Mouse (Mus musculus) hindbrain, embryonic 16.5 days (tissue): Measurements from ENCODE around the gene Tubgcp5. TPM values are rescaled to one million over a fixed set of nuclear protein-coding genes. Genes with fewer than 3 reads are reported as not detected.

Experiments used
- ATAC-seq: fragments of 200-750 bp; cut with Nextera tagmentation; 2 replicates; pipeline ENCODE4 v1.8.0; 2017; ENCODE audit warnings: moderate TSS enrichment, moderate library complexity
- H3K27ac ChIP-seq: fragments of 300-500 bp; sonication (generic); 2 replicates; pipeline ENCODE4 v1.5.1; 2014; ENCODE audit warnings: low read depth, mild to moderate bottlenecking, control low read depth, low read length, moderate library complexity
- H3K27me3 ChIP-seq: fragments of 300-500 bp; sonication (generic); replicated peaks from 2 replicates; pipeline ENCODE4 v1.6.1; 2014; ENCODE audit warnings: low read length; ENCODE audit not compliant: control insufficient read depth, insufficient read depth
- H3K36me3 ChIP-seq: fragments of 300-500 bp; sonication (generic); 2 replicates; pipeline ENCODE4 v1.6.1; 2014; ENCODE audit warnings: mild to moderate bottlenecking, low read length, moderate library complexity, mixed read lengths; ENCODE audit not compliant: control insufficient read depth, insufficient read depth
- H3K4me1 ChIP-seq: fragments of 300-500 bp; sonication (generic); 2 replicates; pipeline ENCODE4 v1.6.1; 2014; ENCODE audit warnings: low read depth, low read length; ENCODE audit not compliant: control insufficient read depth, insufficient read depth
- H3K4me2 ChIP-seq: fragments of 300-500 bp; sonication (generic); 2 replicates; pipeline ENCODE4 v1.6.1; 2014; ENCODE audit warnings: mild to moderate bottlenecking, low read length, control low read depth, moderate library complexity
- H3K4me3 ChIP-seq: fragments of 300-500 bp; sonication (generic); 2 replicates; pipeline ENCODE4 v1.5.1; 2014; ENCODE audit warnings: mild to moderate bottlenecking, low read length, control low read depth, moderate library complexity
- H3K9ac ChIP-seq: fragments of 300-500 bp; sonication (generic); 2 replicates; pipeline ENCODE4 v1.6.1; 2014; ENCODE audit warnings: low read depth, mild to moderate bottlenecking, control low read depth, low read length, moderate library complexity
- H3K9me3 ChIP-seq: fragments of 300-500 bp; sonication (generic); 2 replicates; pipeline ENCODE4 v1.6.1; 2014; ENCODE audit warnings: mild to moderate bottlenecking, low read length, moderate library complexity; ENCODE audit not compliant: control insufficient read depth
- WGBS: fragments of 180-500 bp; shearing (Covaris S2); extraction: QIAGEN DNeasy Blood & Tissue Kit; methylation state at CpG from one replicate; pipeline ENCODE4 v1.1.7; 2014; 5-methylcytosine and 5-hydroxymethylcytosine counted together
- polyA plus RNA-seq: library from polyadenylated mRNA; unstranded; fragments of >200 nt; fragmentation: Nextera tagmentation; extraction: Ambion mirVana; gene quantifications from 2 replicates; pipeline ENCODE4 v1.2.1, GENCODE M21; 2015

Gene Tubgcp5
- polyA plus RNA-seq, 1 experiment from 2014 or later: 34.5 TPM

- H3K4me2 ChIP-seq: no peak overlapping the region
- H3K4me3 ChIP-seq: no peak overlapping the region
- no peaks in the 10 kb centered on the region for H3K9me3 ChIP-seq
- no peak overlapping the region for H3K27ac ChIP-seq
- H3K27me3 ChIP-seq: no peaks in the 10 kb centered on the region
- no peak for ATAC-seq
- H3K4me1 ChIP-seq: peaks cover 14% of the 10 kb centered on the region
- H3K36me3 ChIP-seq: peaks cover 10% of the 10 kb centered on the region
- H3K9ac ChIP-seq: 0 out of 2 replicates have a peak overlapping the region, but pooled peaks have one; percentile 7
- WGBS: 59% methylated on average over 3 of the region's 3 CpGs
Observed at GRCm38 (mm10) chr7:55792280-55792679, 1.7 kb upstream of the Tubgcp5 start.

- Histone ChIP-seq H3K36me3 (peaks cover 11% of the 10 kb centered on the region), H3K27me3 (no peaks in the 10 kb centered on the region), H3K4me3 (peak overlapping the region; percentile 86), H3K27ac (peak overlapping the region; percentile 85), H3K4me1 (peaks cover 14% of the 10 kb centered on the region), H3K9ac (peak overlapping the region; percentile 86), H3K4me2 (peak overlapping the region; percentile 71), H3K9me3 (no peaks in the 10 kb centered on the region)
- peak; percentile 52 for ATAC-seq
- 32% methylated on average over 13 of the region's 13 CpGs for WGBS
Observed at GRCm38 (mm10) chr7:55793236-55793951, 560 bp upstream of the Tubgcp5 start.

DNA sequence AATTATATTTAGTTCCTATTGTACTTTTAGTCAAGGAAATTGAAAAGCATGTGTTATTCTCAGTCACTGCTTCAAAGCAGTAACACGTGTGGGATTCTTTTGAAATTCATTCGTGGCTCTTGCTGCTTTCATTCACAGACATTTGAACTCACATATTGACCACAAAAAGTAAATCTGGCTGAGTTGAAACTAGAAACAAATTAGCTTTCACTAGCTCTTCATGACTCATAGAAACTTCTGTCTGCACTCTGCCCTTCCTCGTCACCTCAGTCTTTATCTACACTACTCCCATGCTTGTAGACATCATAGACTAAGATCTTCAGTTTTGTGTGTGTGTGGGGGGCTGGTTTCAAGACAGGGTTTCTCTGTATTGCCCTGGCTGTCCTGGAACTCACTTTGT lies 6.0 kb downstream of the Tubgcp5 start:
- no peak for ATAC-seq
- Histone ChIP-seq H3K4me1 (peaks cover 6% of the 10 kb centered on the region), H3K4me3 (no peak overlapping the region), H3K27ac (no peak overlapping the region), H3K9me3 (no peaks in the 10 kb centered on the region), H3K9ac (no peak overlapping the region), H3K4me2 (no peak overlapping the region), H3K36me3 (peaks cover 37% of the 10 kb centered on the region), H3K27me3 (no peaks in the 10 kb centered on the region)
- 89% methylated on average over 3 of the region's 3 CpGs for WGBS

- no peak for ATAC-seq
- H3K4me3 ChIP-seq: no peak overlapping the region
- H3K4me1 ChIP-seq: no peaks in the 10 kb centered on the region
- H3K27me3 ChIP-seq: no peaks in the 10 kb centered on the region
- 92% methylated on average over 2 of the region's 2 CpGs for WGBS
- no peaks in the 10 kb centered on the region for H3K9me3 ChIP-seq
- peaks cover 49% of the 10 kb centered on the region for H3K36me3 ChIP-seq
- no peak overlapping the region for H3K9ac ChIP-seq
- H3K4me2 ChIP-seq: no peak overlapping the region
- no peak overlapping the region for H3K27ac ChIP-seq
Observed at GRCm38 (mm10) chr7:55809967-55810366, 16.0 kb downstream of the Tubgcp5 start.

DNA sequence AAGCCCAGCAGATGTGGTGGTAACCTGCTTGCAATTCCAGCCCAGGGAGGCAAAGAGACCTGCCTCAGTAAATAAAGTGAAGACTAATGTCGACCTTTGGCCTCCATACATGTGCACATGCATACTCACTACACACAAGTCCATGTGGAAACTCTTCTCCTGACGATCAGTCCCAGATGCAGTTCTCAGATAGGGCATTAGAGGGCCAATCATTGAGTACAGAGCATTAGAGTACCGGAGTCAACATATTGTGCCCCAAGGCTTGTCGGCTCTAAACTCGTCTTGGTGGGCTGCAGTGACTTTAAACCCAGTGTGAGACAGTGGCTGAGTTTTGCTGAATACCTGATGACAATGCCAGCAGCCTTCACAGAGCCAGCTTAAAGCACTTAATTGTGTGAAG lies 30.5 kb downstream of the Tubgcp5 start:
- no peaks in the 10 kb centered on the region for H3K4me1 ChIP-seq
- H3K9ac ChIP-seq: no peak overlapping the region
- ATAC-seq: no peak
- no peak overlapping the region for H3K27ac ChIP-seq
- peaks cover 35% of the 10 kb centered on the region for H3K36me3 ChIP-seq
- H3K4me2 ChIP-seq: no peak overlapping the region
- 81% methylated on average over 5 of the region's 5 CpGs for WGBS
- H3K27me3 ChIP-seq: no peaks in the 10 kb centered on the region
- H3K4me3 ChIP-seq: no peak overlapping the region
- no peaks in the 10 kb centered on the region for H3K9me3 ChIP-seq

GRCm38 (mm10) chr7:55827551-55827950 lies 33.6 kb downstream of the Tubgcp5 start:
- Histone ChIP-seq H3K4me3 (no peak overlapping the region), H3K4me1 (no peaks in the 10 kb centered on the region), H3K4me2 (no peak overlapping the region), H3K27ac (no peak overlapping the region), H3K27me3 (no peaks in the 10 kb centered on the region), H3K9me3 (no peaks in the 10 kb centered on the region), H3K9ac (no peak overlapping the region), H3K36me3 (peaks cover 24% of the 10 kb centered on the region)
- ATAC-seq: no peak
- 90% methylated on average over 9 of the region's 9 CpGs for WGBS

DNA sequence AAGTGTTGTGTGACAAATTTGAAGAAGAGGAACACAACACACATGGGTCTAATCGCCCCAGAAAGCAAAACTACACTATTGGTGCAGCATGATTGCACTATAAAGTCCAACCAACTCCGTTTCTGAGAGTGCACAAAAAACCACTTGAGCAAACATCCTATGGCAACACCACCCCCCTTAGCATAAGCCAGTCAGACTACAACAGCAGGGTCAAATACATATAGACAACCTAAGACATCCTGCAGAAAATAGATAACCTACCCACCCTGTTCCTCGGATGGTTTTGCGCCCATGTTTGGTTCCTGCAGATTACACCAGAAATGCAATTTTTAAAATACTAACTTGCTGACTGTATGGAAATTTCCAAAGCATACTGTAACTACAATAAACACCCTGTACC lies 42.9 kb downstream of the Tubgcp5 start:
- ATAC-seq: no peak
- WGBS: 87% methylated on average over 4 of the region's 4 CpGs
- no peak overlapping the region for H3K4me2 ChIP-seq

DNA sequence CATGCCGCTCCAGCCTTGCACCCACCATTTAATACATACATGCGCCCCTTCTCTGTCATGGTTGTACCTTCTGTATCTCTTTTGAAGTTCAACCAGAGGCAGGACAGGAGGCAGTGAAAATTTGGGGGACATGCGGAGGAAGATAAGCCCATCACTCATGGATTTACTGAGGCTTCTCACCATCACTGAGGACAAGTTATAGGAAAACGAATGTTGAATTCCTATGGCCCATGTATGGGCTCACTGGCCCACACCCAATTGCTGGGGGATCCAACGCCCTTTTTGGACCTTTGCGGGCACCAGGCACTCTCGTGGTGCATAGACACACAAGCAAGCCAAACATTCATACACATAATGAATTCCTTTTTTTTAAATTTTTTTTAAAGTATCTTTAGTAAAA lies 47.5 kb downstream of the Tubgcp5 start, which contains the start of gene Cyfip1:
Cyfip1 (plus strand) TSS at position 301 of the 400 bp plus-strand sequence.
- WGBS: 52% methylated on average over 7 of the region's 7 CpGs
- Histone ChIP-seq H3K9ac (peak within 1 kb of the TSS; percentile 92), H3K27ac (peak within 1 kb of the TSS; percentile 96), H3K36me3 (no peaks in the 10 kb centered on the region), H3K9me3 (no peaks in the 10 kb centered on the region), H3K4me2 (peak within 1 kb of the TSS; percentile 71), H3K4me1 (peaks cover 11% of the 10 kb centered on the region), H3K4me3 (peak within 1 kb of the TSS; percentile 79), H3K27me3 (no peaks in the 10 kb centered on the region)
- peak; percentile 5 for ATAC-seq

More for the DNA sequence above, 42.9 kb downstream of the Tubgcp5 start:
- Histone ChIP-seq H3K4me3 (no peak overlapping the region), H3K27ac (no peak overlapping the region), H3K27me3 (no peaks in the 10 kb centered on the region), H3K36me3 (peaks cover 10% of the 10 kb centered on the region; the same call in 1 of the 2 replicates), H3K9me3 (no peaks in the 10 kb centered on the region), H3K4me1 (peaks cover 5% of the 10 kb centered on the region), H3K9ac (no peak overlapping the region)

DNA sequence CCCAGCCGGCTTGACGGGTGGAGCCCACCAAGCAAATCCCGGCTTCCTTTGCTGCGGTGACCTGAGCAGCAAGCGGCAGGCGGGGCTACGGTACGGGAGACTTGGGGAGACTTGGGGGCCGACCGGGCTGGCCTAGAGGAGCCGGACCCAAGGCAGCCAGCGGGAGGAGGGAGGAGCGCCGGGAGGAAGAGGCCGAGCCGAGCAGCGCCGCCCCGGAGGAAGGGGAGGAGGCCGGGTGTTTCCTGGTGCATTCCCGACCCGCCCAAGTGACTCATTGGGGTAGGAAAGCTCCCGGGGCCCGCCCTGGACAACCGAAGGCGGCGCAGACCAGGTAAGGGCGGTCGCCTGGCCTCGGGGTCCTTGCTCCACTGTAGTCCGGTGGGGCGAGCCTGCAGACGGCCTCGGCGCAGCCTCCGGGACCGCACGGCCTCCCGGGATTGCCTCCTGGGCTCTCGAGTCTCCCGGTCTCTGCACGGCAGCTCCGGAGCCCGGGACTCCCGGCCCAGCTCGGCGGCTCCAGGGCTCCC lies 48.1 kb downstream of the Tubgcp5 start:
- H3K4me1 ChIP-seq: peaks cover 11% of the 10 kb centered on the region
- no peaks in the 10 kb centered on the region for H3K27me3 ChIP-seq
- H3K4me2 ChIP-seq: peak overlapping the region; percentile 71
- WGBS: under 1% methylated on average over 46 of the region's 47 CpGs
- no peaks in the 10 kb centered on the region for H3K36me3 ChIP-seq
- peak overlapping the region; percentile 96 for H3K27ac ChIP-seq
- H3K4me3 ChIP-seq: peak overlapping the region; percentile 79
- H3K9ac ChIP-seq: peak overlapping the region; percentile 92
- ATAC-seq: peak; percentile 95
- no peaks in the 10 kb centered on the region for H3K9me3 ChIP-seq
